Mouse (Mus musculus): ENCODE measurements around the gene Slc30a5.

DNA sequence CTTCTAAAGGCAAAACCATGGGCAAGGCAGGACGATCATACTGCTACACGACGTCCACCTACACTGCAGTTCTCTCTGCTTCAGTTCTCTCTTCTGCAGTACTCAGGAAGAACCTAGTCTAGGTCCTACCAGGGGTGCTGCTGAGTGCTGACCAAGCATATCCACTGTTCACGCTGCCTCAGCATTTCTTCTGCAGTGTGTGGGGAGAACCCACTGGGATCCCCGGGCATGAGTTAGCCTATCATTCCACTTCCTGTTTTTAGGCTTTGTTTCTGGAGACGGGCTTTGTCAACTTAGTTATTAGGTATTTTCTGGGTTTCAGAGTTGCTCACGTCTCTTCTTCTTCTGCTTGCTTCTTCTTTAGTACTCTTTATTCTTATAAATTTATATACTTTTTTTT, 25.9 kb upstream of the Slc30a5 start:
- TF ChIP-seq CTCF (IDR thresholded peaks at IDR 0.05; ENCODE audit: low read depth, low read length) (no peak), TAL1 (conservative IDR thresholded peaks at IDR 0.05; ENCODE audit: low read depth, low read length) (no peak), GATA1 (IDR thresholded peaks at IDR 0.05; ENCODE audit: borderline replicate concordance, low read length) (no peak)

Measured in G1E (cell line).